Mouse (Mus musculus) cerebellum, adult 2 months (tissue): ENCODE data around the gene Uchl5.

Experiments used
- CTCF ChIP-seq: fragments of 200-500 bp; IDR thresholded peaks from 2 replicates; pipeline ENCODE4 v1.5.1; 2011; ENCODE audit warnings: low read depth, mild to moderate bottlenecking, control low read depth, low read length, moderate library complexity, borderline replicate concordance; ENCODE audit not compliant: insufficient read depth
- POLR2A ChIP-seq: fragments of 200-500 bp; IDR thresholded peaks from 2 replicates; pipeline ENCODE4 v1.6.1; 2011; ENCODE audit warnings: low read length, control low read depth, borderline replicate concordance; ENCODE audit not compliant: insufficient read depth

DNA sequence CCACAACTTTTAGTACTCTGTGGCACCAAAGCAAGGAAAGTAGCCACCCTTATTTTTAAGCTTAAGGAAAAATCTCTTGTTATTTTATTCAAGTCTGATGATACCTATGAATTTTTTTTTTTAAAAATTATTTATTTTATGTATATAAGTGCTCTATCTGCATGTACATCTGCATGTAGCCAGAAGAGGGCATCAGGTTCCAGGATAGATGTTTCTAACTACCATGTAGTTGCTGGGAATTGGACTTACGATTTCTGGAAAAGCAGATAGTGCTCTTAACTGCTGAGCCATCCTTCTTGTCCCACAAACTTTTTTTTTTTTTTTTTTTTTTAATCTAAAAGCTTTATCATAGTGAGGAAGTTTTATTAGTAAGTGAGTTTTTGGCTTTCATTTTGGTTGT is 12.6 kb upstream of the Uchl5 start:
- TF ChIP-seq POLR2A (no peak), CTCF (no peak)
